Mouse (Mus musculus) lung, adult 2 months (tissue): ENCODE results near the gene Padi3.

Experiments used
- CTCF ChIP-seq: fragments of 200-500 bp; IDR thresholded peaks from 2 replicates; pipeline ENCODE4 v1.5.1; 2011; ENCODE audit warnings: mild to moderate bottlenecking, low read length, control low read depth; ENCODE audit not compliant: insufficient read depth
- POLR2A ChIP-seq: fragments of 200-500 bp; IDR thresholded peaks from 2 replicates; pipeline ENCODE4 v1.6.1; 2011; ENCODE audit warnings: low read depth, mild to moderate bottlenecking, control low read depth, low read length, borderline replicate concordance; ENCODE audit errors: extremely low read depth

DNA sequence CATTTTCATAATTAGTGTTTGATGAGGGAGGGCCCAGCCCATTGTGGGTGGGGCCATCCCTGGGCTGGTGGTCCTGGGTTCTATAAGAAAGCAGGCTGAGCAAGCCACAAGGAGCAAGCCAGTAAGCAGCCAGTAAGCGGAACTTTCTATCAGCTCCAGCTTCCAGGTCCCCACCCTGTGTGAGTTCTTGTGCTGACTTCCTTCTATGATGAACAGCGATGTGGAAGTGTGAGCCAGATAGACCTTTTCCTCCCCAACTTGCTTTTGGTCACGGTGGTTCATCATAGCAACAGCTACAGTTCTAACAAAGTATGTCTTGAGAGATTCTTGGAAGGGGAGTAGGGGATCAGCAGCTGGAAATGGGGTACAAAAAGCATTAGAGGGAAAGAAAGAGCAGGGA, 44.5 kb downstream of the Padi3 start:
- no peak for TF ChIP-seq POLR2A
- TF ChIP-seq CTCF = no peak
